Mouse (Mus musculus) intestine, postnatal 0 days (tissue): ENCODE data around the gene Cnpy1. TPM values are rescaled to one million over a fixed set of nuclear protein-coding genes. Genes with fewer than 3 reads are reported as not detected.

Source experiments
- ATAC-seq: fragments of 200-750 bp; cut with Nextera tagmentation; 2 replicates; pipeline ENCODE4 v1.8.0; 2017; ENCODE audit warnings: mild to moderate bottlenecking, moderate TSS enrichment, moderate library complexity
- H3K27ac ChIP-seq: fragments of 300-500 bp; sonication (generic); 2 replicates; pipeline ENCODE4 v1.5.1; 2014; ENCODE audit warnings: mild to moderate bottlenecking, low read depth, low read length, moderate library complexity
- H3K27me3 ChIP-seq: fragments of 300-500 bp; sonication (generic); replicated peaks from 2 replicates; pipeline ENCODE4 v1.6.1; 2014; ENCODE audit warnings: low read length, mixed read lengths; ENCODE audit not compliant: control insufficient read depth, insufficient read depth
- H3K36me3 ChIP-seq: fragments of 300-500 bp; sonication (generic); 2 replicates; pipeline ENCODE4 v1.6.1; 2014; ENCODE audit warnings: mild to moderate bottlenecking, moderate library complexity; ENCODE audit not compliant: control insufficient read depth, insufficient read depth
- H3K4me1 ChIP-seq: fragments of 300-500 bp; sonication (generic); replicated peaks from 2 replicates; pipeline ENCODE4 v1.6.1; 2014; ENCODE audit warnings: antibody characterized with exemption, low read length, mixed read lengths; ENCODE audit not compliant: control insufficient read depth, insufficient read depth
- H3K4me2 ChIP-seq: fragments of 300-500 bp; sonication (generic); replicated peaks from 2 replicates; pipeline ENCODE4 v1.6.1; 2014; ENCODE audit warnings: low read depth, mild to moderate bottlenecking, moderate library complexity
- H3K4me3 ChIP-seq: fragments of 300-500 bp; sonication (generic); 2 replicates; pipeline ENCODE4 v1.5.1; 2014; ENCODE audit warnings: low read depth, low read length
- H3K9ac ChIP-seq: fragments of 300-500 bp; sonication (generic); 2 replicates; pipeline ENCODE4 v1.6.1; 2014; ENCODE audit warnings: mild to moderate bottlenecking, low read depth, low read length
- H3K9me3 ChIP-seq: fragments of 300-500 bp; sonication (generic); 2 replicates; pipeline ENCODE4 v1.6.1; 2016; ENCODE audit warnings: mixed run types; ENCODE audit not compliant: control insufficient read depth
- CTCF ChIP-seq: sonication (generic); IDR thresholded peaks from 2 replicates; pipeline ENCODE4 v1.5.1; 2016; ENCODE audit warnings: low read depth, mild to moderate bottlenecking, control low read depth, antibody characterized with exemption, moderate library complexity
- WGBS: fragments of 180-500 bp; shearing (Covaris S2); extraction: QIAGEN DNeasy Blood & Tissue Kit; methylation state at CpG from one replicate; pipeline ENCODE4 v1.1.7; 2014; 5-methylcytosine and 5-hydroxymethylcytosine counted together
- polyA plus RNA-seq: library from polyadenylated mRNA; unstranded; fragments of >200 nt; fragmentation: Nextera tagmentation; extraction: Ambion mirVana; gene quantifications from 2 replicates; pipeline ENCODE4 v1.2.1, GENCODE M21; 2015

Gene Cnpy1
- polyA plus RNA-seq, 1 experiment from 2014 or later = 1.2 TPM

DNA sequence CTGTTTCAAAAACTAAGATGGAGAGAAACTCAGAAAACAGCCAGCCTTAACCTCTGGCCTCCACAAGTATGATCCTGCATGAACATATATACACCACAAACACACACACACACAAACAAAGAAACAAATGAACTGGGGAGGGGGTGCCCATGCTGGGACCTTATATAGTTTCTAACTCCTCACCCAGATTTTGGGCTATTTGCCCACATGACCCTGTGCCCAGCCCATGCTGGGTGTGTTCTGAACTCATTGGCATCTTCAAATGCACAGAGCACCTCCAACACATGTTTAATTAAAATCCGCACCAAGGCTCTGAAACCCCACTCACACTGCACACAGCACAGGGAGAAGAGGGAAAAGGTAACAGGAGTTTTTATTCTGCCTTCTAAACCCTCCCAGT, 14.3 kb upstream of the Cnpy1 start:
- TF ChIP-seq CTCF = no peak
- Histone ChIP-seq H3K4me2 (no peak overlapping the region), H3K4me3 (no peak overlapping the region), H3K27me3 (no peaks in the 10 kb centered on the region), H3K36me3 (no peaks in the 10 kb centered on the region), H3K9me3 (no peaks in the 10 kb centered on the region), H3K27ac (no peak overlapping the region), H3K9ac (no peak overlapping the region), H3K4me1 (no peaks in the 10 kb centered on the region)
- no peak for ATAC-seq
- WGBS = 100% methylated on average over 1 of the region's 1 CpGs

DNA sequence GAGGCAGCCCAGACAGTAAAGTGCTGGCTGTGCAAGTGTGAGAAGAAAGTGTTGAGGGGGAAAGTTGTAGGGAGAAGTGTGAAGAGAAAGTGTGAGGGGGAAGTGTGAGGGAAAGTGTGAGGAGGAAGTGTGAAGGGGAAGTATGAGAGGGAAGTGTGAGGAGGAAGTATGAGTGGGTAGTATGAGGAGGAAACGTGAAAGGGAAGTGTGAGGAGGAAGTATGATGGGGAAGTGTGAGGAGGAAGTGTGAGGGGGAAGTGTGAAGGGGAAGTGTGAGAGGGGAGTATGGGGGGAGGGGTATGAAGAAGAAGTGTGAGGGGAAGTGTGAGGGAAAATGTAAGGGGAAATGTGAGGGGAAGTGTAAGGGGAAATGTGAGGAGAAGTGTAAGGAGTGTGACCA, 13.8 kb upstream of the Cnpy1 start:
- ATAC-seq = no peak
- no peak overlapping the region for H3K27ac ChIP-seq
- H3K4me2 ChIP-seq = no peak overlapping the region
- TF ChIP-seq CTCF = no peak
- H3K9ac ChIP-seq = no peak overlapping the region
- WGBS = 43% methylated on average over 1 of the region's 1 CpGs
- no peaks in the 10 kb centered on the region for H3K4me1 ChIP-seq
- no peak overlapping the region for H3K4me3 ChIP-seq
- no peaks in the 10 kb centered on the region for H3K9me3 ChIP-seq
- H3K36me3 ChIP-seq = no peaks in the 10 kb centered on the region
- no peaks in the 10 kb centered on the region for H3K27me3 ChIP-seq

DNA sequence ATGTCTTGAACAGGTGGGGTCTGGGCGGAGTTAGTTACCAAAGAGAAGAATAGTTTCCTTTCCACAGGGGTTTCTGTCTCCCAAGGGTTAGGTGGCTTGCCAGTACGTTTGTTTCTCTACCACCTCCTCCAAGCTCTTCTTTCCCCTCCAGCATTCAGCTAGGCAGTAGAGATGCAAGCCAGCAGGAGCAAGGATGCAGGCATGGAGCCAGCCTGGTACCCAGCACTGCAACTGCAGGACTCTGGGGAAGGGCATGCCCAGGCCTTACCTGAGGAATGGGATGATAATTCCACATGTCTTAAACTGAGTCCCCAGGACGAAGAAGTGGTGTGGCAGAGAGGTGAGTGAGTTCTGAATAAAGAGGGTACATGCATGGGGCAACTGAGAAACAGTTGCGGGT, 12.2 kb upstream of the Cnpy1 start:
- TF ChIP-seq CTCF = no peak
- no peak for ATAC-seq
- H3K27me3 ChIP-seq = no peaks in the 10 kb centered on the region
- H3K36me3 ChIP-seq = no peaks in the 10 kb centered on the region
- H3K4me1 ChIP-seq = no peaks in the 10 kb centered on the region
- no peaks in the 10 kb centered on the region for H3K9me3 ChIP-seq
- H3K4me2 ChIP-seq = no peak overlapping the region
- 75% methylated on average over 4 of the region's 4 CpGs for WGBS
- no peak overlapping the region for H3K9ac ChIP-seq
- no peak overlapping the region for H3K27ac ChIP-seq
- no peak overlapping the region for H3K4me3 ChIP-seq

DNA sequence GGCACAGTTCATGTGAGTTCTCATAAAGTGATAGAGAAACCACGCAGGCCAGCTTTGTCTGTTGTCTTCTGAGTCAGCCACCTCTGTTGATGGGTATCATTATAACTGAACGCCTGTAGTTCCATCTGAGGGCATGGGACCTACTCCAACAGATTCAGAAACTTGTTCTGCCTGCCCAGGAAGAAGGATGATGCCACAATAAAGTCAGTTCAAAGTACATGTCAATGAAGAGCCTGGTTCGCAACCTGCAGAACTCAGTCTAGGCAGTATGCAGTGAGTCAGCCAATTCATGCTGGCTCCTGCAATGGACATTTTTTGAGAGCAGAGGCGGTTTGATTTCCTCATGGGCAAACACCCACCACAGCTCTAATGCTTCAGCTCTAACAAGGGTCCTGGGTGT, 7.4 kb upstream of the Cnpy1 start:
- 62% methylated on average over 4 of the region's 4 CpGs for WGBS
- no peaks in the 10 kb centered on the region for H3K4me1 ChIP-seq
- ATAC-seq = no peak

DNA sequence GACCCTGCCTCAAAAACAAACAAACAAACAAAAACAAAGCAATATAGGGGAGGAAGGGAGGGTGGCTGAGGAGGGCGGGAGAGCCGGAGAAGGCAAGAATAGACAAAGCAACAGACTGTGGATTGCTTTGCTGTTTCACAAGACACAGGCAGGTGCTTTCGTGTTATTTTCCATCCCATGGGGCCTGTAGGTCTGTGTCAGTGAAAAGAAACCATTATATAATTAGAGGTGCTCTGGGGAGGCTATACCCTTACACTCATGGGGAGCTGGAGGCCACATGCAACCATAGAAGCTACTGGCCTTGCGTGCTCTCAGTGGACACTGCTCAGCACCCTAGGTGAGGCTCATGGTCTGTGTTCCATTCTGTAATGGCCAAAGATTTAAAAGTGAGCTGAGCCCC, 6.7 kb upstream of the Cnpy1 start:
- no peak overlapping the region for H3K27ac ChIP-seq

More for the DNA sequence above, 7.4 kb upstream of the Cnpy1 start:
- TF ChIP-seq CTCF = no peak
- Histone ChIP-seq H3K27ac (no peak overlapping the region), H3K4me3 (no peak overlapping the region), H3K4me2 (no peak overlapping the region), H3K9ac (no peak overlapping the region), H3K9me3 (no peaks in the 10 kb centered on the region), H3K27me3 (no peaks in the 10 kb centered on the region), H3K36me3 (no peaks in the 10 kb centered on the region)

DNA sequence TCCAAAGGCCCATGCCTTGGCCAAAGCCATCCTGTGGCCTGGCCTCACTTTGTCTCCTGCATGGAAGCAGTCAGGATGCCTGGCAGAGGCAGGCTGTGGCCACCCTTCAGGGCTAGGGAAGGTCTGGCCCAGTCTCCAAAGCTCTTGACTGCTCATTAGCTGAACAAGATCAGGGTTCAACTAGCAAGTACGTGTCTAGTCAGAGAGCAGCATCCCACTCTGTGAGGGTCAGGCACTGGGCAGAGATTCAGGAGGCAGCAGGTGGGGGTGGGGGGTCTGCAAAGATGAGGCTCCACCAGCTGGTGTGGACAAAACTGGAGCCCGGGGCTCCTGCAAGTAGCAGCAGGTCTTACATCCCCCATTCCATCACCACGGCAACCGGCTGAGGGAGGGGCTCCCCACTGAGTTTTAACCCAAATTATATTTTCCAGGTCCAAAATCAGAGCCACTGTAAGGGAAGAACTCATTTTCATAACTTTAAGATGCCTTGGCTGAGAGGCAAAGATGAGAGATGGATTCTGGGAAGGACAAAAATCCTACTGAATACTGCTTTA, 5.7 kb upstream of the Cnpy1 start:
- Histone ChIP-seq H3K9ac (no peak overlapping the region), H3K36me3 (no peaks in the 10 kb centered on the region), H3K4me1 (no peaks in the 10 kb centered on the region), H3K4me3 (no peak overlapping the region), H3K4me2 (no peak overlapping the region), H3K9me3 (no peaks in the 10 kb centered on the region), H3K27me3 (no peaks in the 10 kb centered on the region), H3K27ac (no peak overlapping the region)
- no peak for TF ChIP-seq CTCF
- 74% methylated on average over 4 of the region's 4 CpGs for WGBS
- ATAC-seq = no peak

More for the DNA sequence above, 6.7 kb upstream of the Cnpy1 start:
- Histone ChIP-seq H3K36me3 (no peaks in the 10 kb centered on the region), H3K4me1 (no peaks in the 10 kb centered on the region), H3K9ac (no peak overlapping the region), H3K4me3 (no peak overlapping the region), H3K9me3 (no peaks in the 10 kb centered on the region), H3K4me2 (no peak overlapping the region), H3K27me3 (no peaks in the 10 kb centered on the region)
- no peak for ATAC-seq
- WGBS = 93% methylated on average over 4 of the region's 4 CpGs
- no peak for TF ChIP-seq CTCF

DNA sequence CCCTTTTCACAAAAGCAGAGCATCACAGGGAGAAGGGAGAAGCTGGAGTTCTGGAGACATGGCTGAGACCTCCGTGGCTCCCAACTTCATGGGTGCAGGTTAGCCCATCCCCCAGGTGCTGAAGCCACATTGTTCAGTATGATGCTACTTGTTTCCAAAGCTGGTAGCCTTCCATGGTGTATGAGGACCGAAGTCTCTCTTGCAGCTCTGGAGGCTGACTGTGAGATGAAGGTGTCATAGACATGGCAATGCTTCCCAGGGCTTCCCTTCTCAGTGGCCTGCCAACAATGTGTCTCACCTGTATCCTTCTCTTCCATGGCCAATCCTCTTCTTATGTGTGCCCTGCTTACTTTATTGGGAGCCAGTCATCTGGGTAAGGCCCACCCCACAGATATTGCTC, 4.9 kb upstream of the Cnpy1 start:
- no peaks in the 10 kb centered on the region for H3K4me1 ChIP-seq
- H3K36me3 ChIP-seq = no peaks in the 10 kb centered on the region
- H3K9ac ChIP-seq = no peak overlapping the region
- no peaks in the 10 kb centered on the region for H3K27me3 ChIP-seq
- no peak for TF ChIP-seq CTCF
- no peaks in the 10 kb centered on the region for H3K9me3 ChIP-seq
- no peak overlapping the region for H3K27ac ChIP-seq
- 90% methylated on average over 2 of the region's 2 CpGs for WGBS
- H3K4me2 ChIP-seq = no peak overlapping the region
- H3K4me3 ChIP-seq = no peak overlapping the region
- ATAC-seq = no peak
